Mouse (Mus musculus) spleen, adult 2 months (tissue): Measurements from ENCODE around the gene Tmem189.

Experiments used
- CTCF ChIP-seq: fragments of 200-500 bp; IDR thresholded peaks from 2 replicates; pipeline ENCODE4 v1.5.1; 2011; ENCODE audit warnings: mild to moderate bottlenecking, inconsistent platforms; ENCODE audit not compliant: insufficient read depth, insufficient read length, insufficient replicate concordance; ENCODE audit errors: extremely low read depth
- POLR2A ChIP-seq: fragments of 200-500 bp; IDR thresholded peaks from 2 replicates; pipeline ENCODE4 v1.6.1; 2011; ENCODE audit warnings: low read depth, low read length, inconsistent platforms

DNA sequence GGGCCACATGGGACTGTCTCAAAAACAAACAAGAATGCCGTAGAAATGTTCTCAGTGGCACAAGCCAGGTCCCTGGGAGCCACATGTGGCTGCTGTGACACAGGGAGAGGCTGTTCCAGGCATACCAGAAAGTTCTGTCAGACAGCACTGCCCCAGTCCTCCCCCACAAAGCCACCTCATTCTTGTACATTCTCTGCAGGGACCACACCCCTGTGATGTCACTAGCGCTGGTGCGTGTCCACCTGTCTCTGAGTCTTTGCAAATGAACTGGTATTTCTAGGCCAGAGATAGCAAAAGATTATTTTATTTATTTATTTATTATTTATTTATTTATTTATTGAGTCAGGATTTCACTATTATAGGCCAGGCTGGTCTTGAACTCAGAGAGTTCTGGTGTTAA lies 5.9 kb downstream of the Tmem189 start:
- TF ChIP-seq CTCF (no peak), POLR2A (no peak)
